Mouse (Mus musculus): Measurements from ENCODE around the gene 4930523C07Rik. TPM values are rescaled to one million over a fixed set of nuclear protein-coding genes. Genes with fewer than 3 reads are reported as not detected.

The 4930523C07Rik gene
- polyA plus RNA-seq, 1 experiment: 9.3 TPM

DNA sequence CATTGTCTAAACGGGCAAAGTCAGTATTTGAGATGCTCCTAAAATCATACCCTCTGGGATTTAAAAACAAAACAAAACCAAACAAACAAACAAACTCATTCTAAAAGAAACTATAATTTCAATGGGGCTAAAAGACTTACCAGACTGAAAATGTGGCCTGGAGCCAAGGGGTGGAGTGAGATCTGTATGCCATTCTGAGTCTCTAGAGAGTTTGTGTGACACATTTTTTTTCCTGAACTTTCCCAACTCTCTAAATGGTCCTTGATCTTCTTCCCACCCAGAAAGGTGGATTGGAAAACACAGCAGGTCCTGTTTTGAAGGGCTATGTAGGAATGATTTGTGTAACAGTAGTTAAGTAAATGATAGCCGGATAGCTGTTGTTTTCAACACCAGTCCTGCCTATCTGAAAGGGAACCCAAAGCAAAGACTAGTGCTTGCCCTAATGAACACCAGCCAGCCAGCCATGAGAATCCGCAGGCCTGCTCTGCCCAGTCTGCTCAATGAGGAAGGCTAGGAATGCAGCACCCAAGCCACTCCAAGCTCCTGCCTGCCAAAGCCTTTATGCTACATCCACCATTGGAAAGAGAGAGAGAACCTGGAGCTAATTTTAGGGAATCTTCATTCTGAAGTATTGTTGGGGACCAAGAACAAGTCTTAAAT, 1.0 kb downstream of the 4930523C07Rik start:
- H3K4me3 ChIP-seq (ENCODE audit: insufficient read depth, low read length): peak overlapping the region; percentile 67; the same call in 1 of the 2 replicates
- no peak overlapping the region for H3K27ac ChIP-seq (ENCODE audit: insufficient read depth, low read depth, low read length)
- no peaks in the 10 kb centered on the region for H3K4me1 ChIP-seq (ENCODE audit: control insufficient read depth, insufficient read depth, low read length)
- TF ChIP-seq CTCF (IDR thresholded peaks at IDR 0.05; ENCODE audit: low read depth, low read length): no peak
- TF ChIP-seq POLR2A (IDR thresholded peaks at IDR 0.05; ENCODE audit: borderline replicate concordance, low read depth, low read length): no peak

DNA sequence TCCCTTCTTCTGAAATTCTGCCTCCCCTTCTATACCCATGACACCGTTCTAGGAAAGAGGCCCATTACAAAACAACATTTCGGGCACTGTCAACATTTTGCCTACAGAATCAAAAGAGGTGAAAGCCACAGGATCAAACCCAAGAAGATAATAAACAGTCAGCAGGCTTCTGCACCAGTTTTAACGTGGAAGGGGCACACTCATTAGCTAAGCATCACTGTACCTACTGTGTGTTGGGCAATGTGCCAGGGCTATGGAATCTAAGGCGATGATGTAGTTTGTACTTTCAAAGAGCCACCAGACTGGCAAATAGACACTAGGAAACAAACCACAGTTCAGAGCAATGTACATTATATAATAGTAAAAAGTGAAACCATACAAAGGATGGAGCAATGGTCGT, 1.8 kb downstream of the 4930523C07Rik start:
- TF ChIP-seq POLR2A (IDR thresholded peaks at IDR 0.05; ENCODE audit: borderline replicate concordance, low read depth, low read length) (no peak), CTCF (IDR thresholded peaks at IDR 0.05; ENCODE audit: low read depth, low read length) (no peak)
- H3K4me3 ChIP-seq (ENCODE audit: insufficient read depth, low read length): no peak overlapping the region
- no peak overlapping the region for H3K27ac ChIP-seq (ENCODE audit: insufficient read depth, low read depth, low read length)
- H3K4me1 ChIP-seq (ENCODE audit: control insufficient read depth, insufficient read depth, low read length): no peaks in the 10 kb centered on the region

DNA sequence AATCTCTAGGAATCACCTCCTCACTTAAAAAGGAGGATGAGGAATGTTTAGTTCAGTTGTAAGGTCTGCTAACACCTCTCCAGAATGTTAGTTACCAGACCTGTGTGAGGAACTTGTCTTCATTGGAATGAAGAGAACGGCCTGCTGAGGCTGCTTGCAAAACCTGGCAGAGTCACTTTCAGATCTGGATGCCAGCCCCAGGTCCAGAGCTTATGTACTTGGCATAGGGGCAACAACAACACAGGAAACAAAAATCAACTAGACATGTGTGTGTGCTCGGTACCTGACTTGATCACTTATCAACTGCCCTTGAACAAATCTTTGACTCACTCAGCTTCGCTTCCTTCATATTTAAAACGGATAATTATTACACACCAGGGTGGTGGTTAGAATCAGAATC, 2.6 kb downstream of the 4930523C07Rik start:
- H3K27ac ChIP-seq (ENCODE audit: insufficient read depth, low read depth, low read length): no peak overlapping the region
- TF ChIP-seq CTCF (IDR thresholded peaks at IDR 0.05; ENCODE audit: low read depth, low read length) (no peak), POLR2A (IDR thresholded peaks at IDR 0.05; ENCODE audit: borderline replicate concordance, low read depth, low read length) (no peak)
- H3K4me1 ChIP-seq (ENCODE audit: control insufficient read depth, insufficient read depth, low read length): no peaks in the 10 kb centered on the region
- H3K4me3 ChIP-seq (ENCODE audit: insufficient read depth, low read length): no peak overlapping the region

DNA sequence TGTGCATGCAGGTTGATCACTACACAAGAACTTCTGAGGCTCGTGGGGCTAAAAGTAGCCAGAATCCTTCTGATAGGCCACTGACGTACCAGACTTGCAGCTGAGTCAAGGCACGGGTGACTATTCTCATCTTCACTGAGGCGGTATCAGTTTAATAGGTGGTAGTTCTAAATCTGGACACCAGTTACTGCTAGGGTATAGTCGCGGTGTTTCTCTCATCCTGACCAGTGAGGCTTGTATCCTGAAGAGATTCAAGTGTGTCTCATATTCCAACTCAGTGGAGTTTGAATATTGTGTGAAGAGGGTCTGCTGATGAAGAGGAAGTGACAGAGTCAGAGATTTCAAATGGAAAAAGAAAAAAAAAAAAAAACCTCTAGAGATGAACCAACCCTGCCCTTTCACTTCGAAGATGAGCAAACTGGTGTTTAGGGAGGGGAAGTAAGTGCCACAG, 3.3 kb downstream of the 4930523C07Rik start:
- Histone ChIP-seq H3K27ac (ENCODE audit: insufficient read depth, low read depth, low read length) (no peak overlapping the region), H3K4me3 (ENCODE audit: insufficient read depth, low read length) (no peak overlapping the region), H3K4me1 (ENCODE audit: control insufficient read depth, insufficient read depth, low read length) (no peaks in the 10 kb centered on the region)
- TF ChIP-seq CTCF (IDR thresholded peaks at IDR 0.05; ENCODE audit: low read depth, low read length): no peak
- no peak for TF ChIP-seq POLR2A (IDR thresholded peaks at IDR 0.05; ENCODE audit: borderline replicate concordance, low read depth, low read length)

DNA sequence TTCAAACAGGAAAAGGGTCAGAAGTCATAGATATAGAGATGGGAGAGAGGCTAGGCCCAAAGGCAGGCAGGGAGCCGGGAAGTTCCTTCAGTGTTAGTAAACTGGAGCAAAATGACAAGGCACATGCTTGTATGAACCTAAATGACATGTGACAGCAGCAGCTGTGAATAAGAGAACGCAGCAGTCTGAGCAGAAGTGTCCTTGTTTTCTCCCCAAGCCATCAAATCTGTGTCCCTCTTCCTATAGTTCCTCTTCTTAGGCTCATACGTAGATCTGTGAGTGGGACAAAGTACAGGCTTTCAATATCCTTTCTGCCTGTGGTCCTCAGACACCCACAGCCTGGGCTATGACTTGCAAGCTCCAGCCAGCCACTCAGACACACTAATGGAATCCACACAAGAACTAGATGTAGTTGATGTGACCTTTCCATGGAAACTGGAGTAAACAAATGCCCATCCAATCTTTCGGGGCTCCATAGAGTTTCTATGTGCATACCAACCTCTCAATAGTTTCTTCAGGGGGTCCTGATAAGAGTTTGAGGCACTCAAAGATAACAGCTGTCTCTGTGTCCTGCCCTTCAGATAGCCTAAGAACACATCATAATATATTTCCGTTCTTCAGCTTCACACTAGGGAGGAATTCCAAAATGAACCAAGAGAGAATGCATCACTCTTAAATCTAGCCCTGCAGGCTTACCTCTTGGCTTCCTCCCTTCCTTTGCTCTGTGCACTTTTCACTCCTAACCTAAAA, 5.1 kb downstream of the 4930523C07Rik start:
- Histone ChIP-seq H3K27ac (ENCODE audit: insufficient read depth, low read depth, low read length) (no peak overlapping the region), H3K4me3 (ENCODE audit: insufficient read depth, low read length) (no peak overlapping the region), H3K4me1 (ENCODE audit: control insufficient read depth, insufficient read depth, low read length) (no peaks in the 10 kb centered on the region)
- TF ChIP-seq CTCF (IDR thresholded peaks at IDR 0.05; ENCODE audit: low read depth, low read length) (no peak), POLR2A (IDR thresholded peaks at IDR 0.05; ENCODE audit: borderline replicate concordance, low read depth, low read length) (no peak)

DNA sequence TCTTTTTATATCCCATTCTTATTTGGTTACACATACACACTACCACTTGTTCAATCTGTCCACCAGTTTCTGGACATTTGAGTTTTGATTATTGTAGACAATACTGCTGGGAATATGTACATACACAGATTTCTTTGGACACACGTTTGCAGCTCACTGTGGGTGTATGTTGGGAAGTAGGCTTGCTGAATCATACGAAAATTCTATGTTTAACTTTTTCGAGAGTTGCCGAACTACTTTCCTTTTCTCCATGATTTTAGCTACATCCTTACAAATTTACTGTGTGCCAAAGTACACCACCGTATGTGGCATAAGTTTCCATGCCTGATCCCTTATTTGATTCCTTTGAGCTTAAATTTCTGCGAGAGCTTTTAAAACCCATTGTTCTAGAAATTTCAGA, 6.7 kb downstream of the 4930523C07Rik start:
- H3K27ac ChIP-seq (ENCODE audit: insufficient read depth, low read depth, low read length): no peak overlapping the region
- no peak overlapping the region for H3K4me3 ChIP-seq (ENCODE audit: insufficient read depth, low read length)
- no peaks in the 10 kb centered on the region for H3K4me1 ChIP-seq (ENCODE audit: control insufficient read depth, insufficient read depth, low read length)
- no peak for TF ChIP-seq CTCF (IDR thresholded peaks at IDR 0.05; ENCODE audit: low read depth, low read length)
- no peak for TF ChIP-seq POLR2A (IDR thresholded peaks at IDR 0.05; ENCODE audit: borderline replicate concordance, low read depth, low read length)

DNA sequence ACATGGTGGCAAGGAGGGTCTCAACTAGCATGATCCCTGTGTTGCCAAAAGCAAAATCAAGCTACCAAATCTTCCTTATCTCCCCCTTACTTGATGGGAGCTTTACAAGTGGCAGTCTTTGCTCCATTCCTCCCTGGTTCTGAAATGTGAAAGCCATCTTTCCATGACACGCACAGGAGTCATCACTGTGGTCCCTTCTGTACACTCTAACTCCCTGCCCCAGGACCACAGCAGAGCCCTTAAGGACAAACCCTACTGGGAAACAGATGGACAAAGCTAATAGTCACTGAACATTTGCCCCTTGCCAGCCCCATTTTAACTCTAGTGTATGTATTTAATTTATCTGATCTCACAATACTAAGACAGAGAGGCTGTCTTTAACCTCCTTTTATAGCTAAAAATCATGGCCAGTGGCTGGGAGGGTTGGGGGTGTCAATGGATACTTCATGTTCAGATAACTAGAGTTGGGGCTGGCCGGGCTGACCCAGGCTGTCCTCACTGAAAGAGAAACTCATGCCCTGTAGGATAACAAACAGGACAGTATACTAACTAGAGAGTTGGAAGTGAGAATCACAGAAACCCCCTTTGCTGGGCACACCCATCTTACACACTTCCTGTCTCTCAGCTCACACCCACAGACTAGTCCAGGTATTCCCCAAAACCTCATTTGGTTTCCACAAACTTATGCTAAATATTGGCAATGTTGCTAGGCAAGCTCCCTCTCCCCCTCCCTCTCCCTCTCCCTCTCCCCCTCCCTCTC, 8.6 kb downstream of the 4930523C07Rik start:
- TF ChIP-seq CTCF (IDR thresholded peaks at IDR 0.05; ENCODE audit: low read depth, low read length): no peak
- no peak for TF ChIP-seq POLR2A (IDR thresholded peaks at IDR 0.05; ENCODE audit: borderline replicate concordance, low read depth, low read length)
- H3K4me3 ChIP-seq (ENCODE audit: insufficient read depth, low read length): no peak overlapping the region
- no peaks in the 10 kb centered on the region for H3K4me1 ChIP-seq (ENCODE audit: control insufficient read depth, insufficient read depth, low read length)
- no peak overlapping the region for H3K27ac ChIP-seq (ENCODE audit: insufficient read depth, low read depth, low read length)

DNA sequence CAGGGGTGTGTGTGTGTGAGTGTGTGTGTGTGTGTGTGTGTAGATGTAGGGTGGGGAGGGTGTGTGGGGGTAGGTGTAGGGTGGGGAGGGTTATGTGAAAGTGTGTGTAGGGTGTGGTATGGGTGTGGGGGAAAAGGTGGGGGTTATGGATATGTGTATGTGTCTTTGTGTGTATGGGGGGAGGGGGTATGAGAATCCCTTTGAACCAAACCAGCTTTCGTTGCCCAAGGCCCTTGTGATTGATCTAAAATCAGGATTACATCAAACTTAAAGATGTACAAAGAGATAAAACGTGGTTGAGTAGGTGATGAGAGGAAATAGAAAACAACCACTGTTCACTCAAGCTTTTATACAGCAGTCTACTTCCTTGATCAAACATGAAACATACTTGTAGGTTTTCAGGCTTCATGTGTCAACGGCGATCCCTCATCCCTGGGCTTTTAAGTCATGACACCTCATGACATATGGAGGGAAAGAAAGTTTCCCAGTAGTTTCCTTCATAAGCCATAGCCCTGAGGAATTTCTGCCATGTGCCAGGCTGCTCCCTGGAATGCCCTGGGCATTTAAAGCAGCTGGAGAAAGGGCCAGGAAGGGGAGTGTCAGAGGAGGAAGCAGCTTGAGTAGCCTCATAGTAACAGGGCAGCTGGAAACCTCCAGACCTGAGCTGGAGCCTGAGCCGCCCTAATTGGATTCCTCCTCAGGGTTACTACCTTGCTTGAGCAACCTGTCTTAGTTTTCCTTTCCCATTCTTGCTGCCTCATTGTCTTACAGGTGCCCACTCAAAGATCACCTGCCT, 9.5 kb downstream of the 4930523C07Rik start:
- Histone ChIP-seq H3K27ac (ENCODE audit: insufficient read depth, low read depth, low read length) (no peak overlapping the region), H3K4me3 (ENCODE audit: insufficient read depth, low read length) (no peak overlapping the region), H3K4me1 (ENCODE audit: control insufficient read depth, insufficient read depth, low read length) (no peaks in the 10 kb centered on the region)
- TF ChIP-seq CTCF (IDR thresholded peaks at IDR 0.05; ENCODE audit: low read depth, low read length) (no peak), POLR2A (IDR thresholded peaks at IDR 0.05; ENCODE audit: borderline replicate concordance, low read depth, low read length) (no peak)

DNA sequence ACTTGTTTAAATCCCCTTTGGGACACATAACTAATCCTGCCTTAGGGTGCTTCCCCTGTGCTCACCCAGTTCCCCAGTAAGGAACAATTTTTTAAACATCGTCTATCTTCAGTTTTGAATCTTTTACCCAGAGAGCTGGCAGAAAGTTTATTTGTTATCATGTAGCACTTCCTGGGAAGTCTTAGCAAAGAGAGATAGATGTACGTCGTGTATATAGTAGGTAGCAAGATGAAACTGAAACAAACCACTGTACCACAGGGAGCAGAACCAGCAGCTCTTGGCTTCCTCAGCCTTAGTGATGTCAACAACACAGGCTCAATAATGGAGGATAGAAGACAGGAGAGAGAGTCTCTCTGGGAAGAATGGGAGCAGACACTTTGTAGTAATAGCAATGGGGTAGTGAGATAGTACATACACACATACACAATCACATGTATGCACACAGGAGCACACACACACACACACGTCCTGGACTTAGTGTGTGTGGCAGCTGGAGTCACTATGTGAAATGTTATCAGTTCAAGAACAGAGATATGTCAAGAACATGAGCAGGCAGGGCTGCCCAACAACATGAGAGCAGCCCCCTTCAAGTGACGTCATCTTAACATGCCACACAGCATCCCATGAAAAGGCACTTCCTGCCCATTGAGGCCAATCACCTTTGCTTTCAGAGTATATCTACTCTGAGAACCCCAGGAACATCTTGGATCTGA, 10.3 kb downstream of the 4930523C07Rik start:
- Histone ChIP-seq H3K4me3 (ENCODE audit: insufficient read depth, low read length) (no peak overlapping the region), H3K4me1 (ENCODE audit: control insufficient read depth, insufficient read depth, low read length) (no peaks in the 10 kb centered on the region), H3K27ac (ENCODE audit: insufficient read depth, low read depth, low read length) (no peak overlapping the region)
- no peak for TF ChIP-seq POLR2A (IDR thresholded peaks at IDR 0.05; ENCODE audit: borderline replicate concordance, low read depth, low read length)
